Mouse (Mus musculus) ES-Bruce4 (cell line): ENCODE results near the gene Ttyh3. TPM values are rescaled to one million over a fixed set of nuclear protein-coding genes. Genes with fewer than 3 reads are reported as not detected.

Experiments used
- H3K27ac ChIP-seq: 2 replicates; pipeline ENCODE4 v1.5.1; 2012; ENCODE audit warnings: low read length, inconsistent platforms; ENCODE audit not compliant: insufficient read depth
- H3K27me3 ChIP-seq: 2 replicates; pipeline ENCODE4 v1.6.1; 2012; ENCODE audit warnings: mild to moderate bottlenecking, low read length, inconsistent platforms; ENCODE audit not compliant: control insufficient read depth, poor library complexity, insufficient read depth, severe bottlenecking
- H3K36me3 ChIP-seq: 2 replicates; pipeline ENCODE4 v1.6.1; 2012; ENCODE audit warnings: inconsistent platforms, mild to moderate bottlenecking, low read length, moderate library complexity; ENCODE audit not compliant: control insufficient read depth, poor library complexity, insufficient read depth, severe bottlenecking
- H3K4me1 ChIP-seq: one replicate; pipeline ENCODE4 v1.8.1; 2011; ENCODE audit warnings: low read length; ENCODE audit not compliant: control insufficient read depth, insufficient read depth
- H3K4me3 ChIP-seq: 2 replicates; pipeline ENCODE4 v1.5.1; 2011; ENCODE audit warnings: low read depth, mild to moderate bottlenecking, low read length
- H3K9ac ChIP-seq: 2 replicates; pipeline ENCODE4 v1.6.1; 2012; ENCODE audit warnings: low read depth, mild to moderate bottlenecking, inconsistent platforms; ENCODE audit not compliant: poor library complexity, severe bottlenecking
- H3K9me3 ChIP-seq: replicated peaks from 2 replicates; pipeline ENCODE4 v1.6.1; 2012; ENCODE audit warnings: mild to moderate bottlenecking, low read length, inconsistent platforms; ENCODE audit not compliant: control insufficient read depth, poor library complexity, insufficient read depth, severe bottlenecking
- CTCF ChIP-seq: IDR thresholded peaks from one replicate; pipeline ENCODE4 v1.8.1; 2011; ENCODE audit warnings: low read depth, low read length
- EP300 ChIP-seq: IDR thresholded peaks from 2 replicates; pipeline ENCODE4 v1.6.1; 2011; ENCODE audit warnings: low read depth, low read length; ENCODE audit not compliant: insufficient read depth
- POLR2A ChIP-seq: IDR thresholded peaks from one replicate; pipeline ENCODE4 v1.8.1; 2011; ENCODE audit warnings: low read length; ENCODE audit not compliant: insufficient read depth
- polyA plus RNA-seq: library from polyadenylated mRNA; stranded (reverse); fragments of >200 nt; gene quantifications from 2 replicates; pipeline ENCODE4 v1.2.4, GENCODE M21; 2011; ENCODE audit warnings: low read depth; ENCODE audit not compliant: missing spikeins, insufficient read depth, insufficient read length

Gene Ttyh3
- polyA plus RNA-seq, 1 experiment = 19.1 TPM

DNA sequence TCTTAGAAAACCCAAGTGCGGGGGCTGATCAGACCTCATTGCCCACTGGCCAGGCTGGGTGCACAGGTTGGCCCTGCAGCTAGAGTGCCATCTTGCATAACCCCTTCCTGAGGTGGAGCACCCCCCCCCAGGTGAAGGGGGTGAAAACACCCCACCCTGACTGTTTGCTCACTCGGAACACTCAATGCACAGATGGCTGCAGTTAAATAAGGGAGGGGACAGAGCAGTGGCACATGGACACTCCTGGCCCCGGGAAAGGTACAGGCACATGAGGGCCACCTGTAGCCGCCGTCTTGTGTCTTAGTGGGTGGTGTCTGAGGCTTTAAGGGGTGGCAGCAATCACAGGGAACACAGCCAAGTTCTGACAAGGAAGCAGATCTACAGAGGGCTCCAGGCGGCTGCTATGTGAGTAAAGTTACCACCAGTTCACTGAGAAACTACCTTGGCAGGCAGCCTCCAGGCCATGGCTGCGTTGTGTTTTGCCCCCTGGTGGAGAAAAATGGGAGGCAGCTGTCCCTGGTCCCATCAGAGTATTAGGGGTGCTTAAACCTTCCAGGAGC is 14.9 kb upstream of the Ttyh3 start:
- TF ChIP-seq POLR2A (no peak), CTCF (peak; percentile 72), EP300 (no peak)
- H3K36me3 ChIP-seq = no peaks in the 10 kb centered on the region

DNA sequence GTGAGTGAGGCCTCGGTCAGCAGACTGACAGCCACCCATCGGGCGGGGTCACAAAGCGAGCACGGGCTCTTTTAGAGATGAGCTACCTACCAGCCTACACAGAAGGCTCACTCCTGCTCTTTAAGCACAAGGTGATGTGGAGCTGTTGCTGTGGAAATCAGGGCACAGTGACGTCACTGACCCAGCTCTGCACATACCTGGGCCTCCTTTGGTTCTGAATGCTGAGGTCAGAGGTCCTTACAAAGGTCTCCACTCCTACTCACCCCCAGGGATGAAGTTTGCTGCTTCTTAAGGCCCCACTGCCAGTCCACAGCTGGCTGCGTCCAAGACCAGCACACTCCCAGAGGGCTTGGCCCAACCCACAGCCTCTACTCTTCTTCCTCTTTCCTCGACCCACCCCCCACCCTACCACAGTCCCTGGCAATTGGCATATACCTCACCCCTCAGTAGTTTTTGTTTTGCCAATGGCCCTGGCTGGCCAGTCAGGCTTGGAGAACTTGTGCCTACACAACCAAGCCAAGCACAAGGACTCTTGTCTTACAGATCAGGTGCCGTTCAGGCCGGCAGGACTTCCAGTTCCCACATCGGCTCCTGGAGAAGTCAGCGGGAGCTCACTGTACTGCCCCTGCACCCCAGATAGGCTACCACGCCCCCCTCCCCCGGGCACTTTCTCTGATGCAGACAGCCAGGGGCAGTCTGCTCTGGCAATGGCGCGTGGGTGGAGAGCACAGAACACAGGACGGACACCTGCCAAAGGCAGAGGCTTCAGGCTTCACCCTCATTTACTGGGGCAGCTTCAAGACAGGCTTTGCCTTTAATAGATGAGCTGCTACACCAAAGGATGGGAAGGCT is 14.1 kb upstream of the Ttyh3 start:
- no peaks in the 10 kb centered on the region for H3K36me3 ChIP-seq
- no peaks in the 10 kb centered on the region for H3K9me3 ChIP-seq
- no peak overlapping the region for H3K9ac ChIP-seq
- no peaks in the 10 kb centered on the region for H3K27me3 ChIP-seq
- H3K27ac ChIP-seq = no peak overlapping the region
- no peaks in the 10 kb centered on the region for H3K4me1 ChIP-seq
- H3K4me3 ChIP-seq = 0 out of 2 replicates have a peak overlapping the region, but pooled peaks have one; percentile 0
- TF ChIP-seq POLR2A (no peak), CTCF (no peak), EP300 (no peak)

More for the DNA sequence above, 14.9 kb upstream of the Ttyh3 start:
- Histone ChIP-seq H3K9ac (no peak overlapping the region), H3K27me3 (no peaks in the 10 kb centered on the region), H3K9me3 (peaks cover 2% of the 10 kb centered on the region; the same call in 1 of the 2 replicates), H3K27ac (no peak overlapping the region), H3K4me1 (no peaks in the 10 kb centered on the region), H3K4me3 (no peak overlapping the region)

DNA sequence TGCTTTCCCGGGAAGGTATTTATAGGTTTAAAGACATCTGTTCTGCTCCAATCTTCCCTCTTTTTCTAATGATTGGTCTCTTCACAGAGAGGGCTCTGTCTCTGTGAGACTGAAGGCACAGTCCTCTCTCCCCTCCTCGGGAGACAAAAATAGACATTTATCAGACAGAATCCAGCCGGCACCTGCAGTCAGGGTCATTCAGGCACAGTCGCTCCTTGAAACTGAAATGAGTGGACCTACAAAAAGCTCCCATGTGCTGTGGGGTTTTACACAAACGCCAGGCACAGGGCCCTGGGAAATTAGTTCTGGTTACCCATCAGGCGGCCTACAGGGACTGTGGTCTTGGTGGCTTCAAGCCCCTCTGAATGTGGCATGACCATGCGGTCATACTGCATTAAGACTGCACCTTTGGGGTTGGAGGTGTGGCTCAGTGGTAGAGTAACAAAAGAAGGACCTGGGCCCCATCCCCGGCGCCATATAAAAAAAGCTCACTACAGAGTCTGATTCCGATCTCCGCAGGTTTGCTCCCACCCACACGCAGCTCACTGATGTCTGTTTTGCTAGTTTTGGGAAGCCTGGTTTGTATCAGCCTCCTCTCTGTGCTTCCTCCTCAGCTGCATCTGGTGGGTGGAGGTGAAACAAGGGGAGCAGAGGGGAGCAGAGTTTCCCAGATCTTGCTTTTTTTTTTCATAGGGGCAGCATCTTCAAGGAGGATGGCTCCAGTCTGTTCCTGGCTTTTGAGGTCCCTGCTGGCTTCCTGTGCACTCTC is 13.2 kb upstream of the Ttyh3 start:
- Histone ChIP-seq H3K4me1 (no peaks in the 10 kb centered on the region), H3K4me3 (0 out of 2 replicates have a peak overlapping the region, but pooled peaks have one; percentile 0), H3K27me3 (no peaks in the 10 kb centered on the region), H3K9ac (no peak overlapping the region), H3K9me3 (no peaks in the 10 kb centered on the region), H3K27ac (no peak overlapping the region), H3K36me3 (no peaks in the 10 kb centered on the region)
- TF ChIP-seq POLR2A (no peak), EP300 (no peak), CTCF (no peak)

DNA sequence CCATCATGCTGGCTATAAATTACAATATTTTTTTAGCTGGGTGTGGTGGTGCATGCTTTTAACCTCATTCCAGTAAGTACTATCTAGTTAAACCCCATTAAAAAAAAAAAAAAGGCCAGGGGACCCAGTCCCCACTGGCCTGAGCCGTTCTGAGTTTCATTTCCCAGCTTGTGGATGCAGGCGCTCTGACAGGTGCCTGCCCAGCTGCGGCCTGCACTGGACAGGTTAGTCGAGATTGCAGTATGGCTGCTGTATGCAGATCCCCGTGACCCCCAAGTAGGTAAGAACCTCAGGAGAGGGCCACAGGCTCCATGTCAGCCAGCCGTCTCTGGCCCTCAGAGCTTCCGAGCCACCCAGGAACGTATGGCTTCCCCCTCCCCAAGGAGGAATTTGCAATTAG is 12.6 kb upstream of the Ttyh3 start:
- Histone ChIP-seq H3K4me1 (no peaks in the 10 kb centered on the region), H3K4me3 (no peak overlapping the region), H3K27ac (no peak overlapping the region), H3K36me3 (no peaks in the 10 kb centered on the region), H3K9me3 (no peaks in the 10 kb centered on the region), H3K9ac (no peak overlapping the region), H3K27me3 (no peaks in the 10 kb centered on the region)
- TF ChIP-seq POLR2A (no peak), EP300 (no peak), CTCF (no peak)

DNA sequence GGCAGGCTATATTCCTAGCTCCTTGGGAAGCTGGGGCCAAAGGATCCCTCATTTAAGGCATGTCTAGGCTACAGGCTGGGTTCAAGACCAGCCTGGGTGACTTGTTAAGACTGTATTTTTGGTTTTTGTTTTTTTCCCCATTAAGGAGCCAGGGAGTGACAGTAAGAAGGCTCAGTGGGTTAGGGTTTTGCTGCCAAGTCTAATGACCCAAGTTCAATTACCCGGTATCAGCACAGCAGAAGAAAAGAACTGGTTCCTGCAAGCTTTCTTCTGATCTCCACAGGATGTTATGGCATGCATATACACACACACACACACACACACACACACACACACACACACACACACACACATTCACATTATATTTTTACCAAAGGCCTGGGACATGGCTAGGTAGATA is 11.6 kb upstream of the Ttyh3 start:
- no peaks in the 10 kb centered on the region for H3K4me1 ChIP-seq
- H3K9ac ChIP-seq = no peak overlapping the region
- H3K27ac ChIP-seq = no peak overlapping the region
- no peaks in the 10 kb centered on the region for H3K9me3 ChIP-seq
- no peak overlapping the region for H3K4me3 ChIP-seq
- no peaks in the 10 kb centered on the region for H3K27me3 ChIP-seq
- TF ChIP-seq EP300 (no peak), CTCF (no peak)
- no peaks in the 10 kb centered on the region for H3K36me3 ChIP-seq
